Mouse (Mus musculus): ENCODE results near the gene Slc39a2.

Slc39a2 gene

DNA sequence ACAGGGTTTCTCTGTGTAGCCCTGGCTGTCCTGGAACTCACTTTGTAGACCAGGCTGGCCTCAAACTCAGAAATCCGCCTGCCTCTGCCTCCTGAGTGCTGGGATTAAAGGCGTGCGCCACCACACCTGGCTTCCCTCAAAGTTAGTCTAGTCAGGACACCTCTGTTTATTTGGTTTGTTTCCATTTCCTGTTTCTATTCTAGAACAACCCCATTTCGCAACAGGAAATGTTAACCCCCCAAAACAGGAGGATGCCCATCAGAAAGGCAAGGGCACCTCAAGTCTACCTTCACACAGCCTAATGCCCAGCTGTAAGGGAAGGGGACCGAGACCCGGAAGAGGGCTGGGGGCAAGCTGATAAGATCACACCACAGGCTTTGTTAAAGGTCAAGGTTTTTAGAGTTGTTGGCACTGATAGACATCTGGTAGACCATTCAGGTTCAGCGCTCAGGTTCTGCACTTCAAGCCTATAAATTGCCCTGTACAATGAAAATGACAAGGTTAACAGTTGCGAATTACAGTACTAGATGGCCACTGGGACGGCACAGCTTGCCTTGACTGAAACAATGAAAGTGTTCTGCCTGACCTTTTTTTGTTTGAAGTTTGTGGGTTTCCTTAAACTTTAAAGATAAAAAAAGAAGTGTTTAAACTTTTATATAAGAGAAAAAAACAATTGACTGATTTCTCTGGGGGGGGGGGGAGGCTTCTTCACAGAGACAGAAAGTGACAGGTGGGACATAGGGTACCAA lies at the start of gene Slc39a2:
Slc39a2 (plus strand) TSS at position 699 of the 749 bp plus-strand sequence.
- in situ Hi-C loops (cut with MboI; ENCODE audit: unreplicated experiment in 2 of 2), result loop anchor here in 1 of 2 experiments (25.0 kb wide), 1 partner anchor 1105 kb away; the partner anchor contains the start of gene Ttc5

DNA sequence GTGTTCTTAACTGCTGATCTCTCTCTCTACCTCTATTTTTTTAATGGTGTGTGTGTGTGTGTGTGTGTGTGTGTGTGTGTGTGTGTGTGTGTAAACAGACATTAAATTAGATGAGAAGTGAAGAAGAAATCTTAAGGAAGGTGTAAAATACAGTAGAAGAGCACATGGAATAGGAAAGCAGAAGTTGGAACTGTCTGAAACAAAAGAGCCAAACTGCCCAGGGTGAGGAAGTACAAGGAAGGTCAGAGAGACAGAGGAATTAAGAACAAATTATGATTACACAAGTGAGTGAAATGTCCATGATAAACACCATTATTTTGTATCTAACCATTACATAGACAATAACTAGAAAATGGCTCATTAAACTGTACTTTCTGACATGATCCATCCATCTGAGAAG lies 48.8 kb upstream of the Slc39a2 start:
- in situ Hi-C loops (cut with MboI; ENCODE audit: unreplicated experiment in 2 of 2), result no loop called here

DNA sequence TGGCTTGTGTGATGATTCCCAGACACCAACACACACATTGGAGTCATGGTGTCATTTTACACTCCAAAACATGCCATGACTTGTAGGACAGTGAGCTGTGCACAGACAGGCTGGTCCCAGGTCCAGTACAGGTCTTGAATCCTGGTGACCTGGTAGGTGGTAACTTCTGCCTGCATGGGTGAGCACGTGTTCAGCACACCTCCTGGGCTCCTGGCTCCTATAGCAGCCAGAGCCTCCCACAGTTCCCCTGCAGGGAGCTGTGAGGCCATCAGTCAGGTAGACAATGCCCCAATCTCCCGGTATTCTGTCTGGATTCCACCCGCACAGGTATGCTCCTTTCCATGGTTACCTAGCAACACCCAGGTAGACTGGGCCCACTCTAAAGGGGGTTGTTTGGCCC lies 46.1 kb upstream of the Slc39a2 start:
- in situ Hi-C loops (cut with MboI; ENCODE audit: unreplicated experiment in 2 of 2), result no loop called here

DNA sequence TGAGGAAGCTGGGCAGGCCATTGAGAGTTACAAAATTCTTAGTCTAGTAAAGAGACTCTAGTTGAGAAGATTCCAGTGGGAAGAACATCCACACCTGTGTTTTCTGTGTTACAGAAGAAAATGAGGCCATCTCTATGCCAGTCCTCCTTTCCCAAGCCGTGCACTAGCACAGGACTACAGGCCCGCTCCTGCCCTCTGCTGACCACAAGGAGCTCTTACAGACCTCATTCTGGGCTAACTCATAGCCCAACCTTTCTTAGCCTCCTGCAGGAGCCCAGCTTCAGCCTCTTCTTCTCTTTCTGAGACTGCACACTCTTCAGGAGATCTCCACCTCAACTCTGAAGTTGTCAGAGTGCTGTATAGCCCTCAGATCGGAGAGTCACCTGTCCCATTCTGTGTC lies 41.7 kb upstream of the Slc39a2 start:
- in situ Hi-C loops (cut with MboI; ENCODE audit: unreplicated experiment in 2 of 2), result loop anchor here (25.0 kb wide), 3 partner anchors 89 to 1989 kb away; partner anchors contain the start of genes Ang4 (in 1 of the 2), Eddm3b (in 1 of the 2) and Rnase6 (in 1 of the 2)

DNA sequence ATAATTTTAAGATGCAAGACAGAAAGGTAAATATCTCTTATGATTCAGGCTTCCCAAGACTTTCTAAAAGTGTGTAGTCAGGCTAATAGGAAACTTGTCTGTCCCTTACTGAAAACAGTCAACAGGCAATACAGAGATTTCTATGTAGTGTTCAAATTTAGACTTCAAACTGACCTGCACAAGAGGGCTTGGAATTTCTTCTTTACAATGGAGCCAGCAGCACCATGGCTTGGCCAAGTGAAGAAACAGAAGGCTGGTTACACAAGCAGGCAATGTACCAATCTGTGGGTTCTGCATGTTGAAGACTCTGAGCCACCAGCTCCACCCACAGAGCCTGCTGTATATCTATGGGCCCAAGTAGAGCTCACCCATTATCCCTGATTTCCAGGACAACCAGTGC lies 39.3 kb upstream of the Slc39a2 start, which contains the start of gene Ear6:
Ear6 (plus strand) TSS at position 301 of the 400 bp plus-strand sequence.
- in situ Hi-C loops (cut with MboI; ENCODE audit: unreplicated experiment in 2 of 2), result loop anchor here (25.0 kb wide), 3 partner anchors 91 to 1991 kb away; partner anchors contain the start of genes Ang4 (in 1 of the 2), Eddm3b (in 1 of the 2) and Rnase6 (in 1 of the 2)

DNA sequence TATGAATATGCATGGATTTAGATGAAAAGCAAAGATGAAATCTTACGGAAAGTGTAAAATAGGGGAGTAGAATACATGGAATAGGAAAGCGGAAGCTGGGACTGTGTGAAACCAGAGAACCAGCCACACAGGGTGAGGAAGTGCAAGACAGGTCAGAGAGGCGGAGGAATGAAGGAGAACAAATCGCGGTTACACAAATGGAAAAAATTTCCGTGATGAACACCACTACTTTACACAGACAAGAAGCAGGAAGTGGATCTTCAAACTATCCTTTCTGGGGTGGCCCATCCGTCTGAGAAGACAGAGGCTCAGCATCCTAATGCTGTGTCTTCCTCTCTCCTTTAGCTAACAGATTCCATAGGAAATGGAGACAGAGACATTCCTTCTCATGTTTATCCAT lies 37.4 kb upstream of the Slc39a2 start:
- in situ Hi-C loops (cut with MboI; ENCODE audit: unreplicated experiment in 2 of 2), result loop anchor here (5.0 to 25.0 kb wide), 4 partner anchors 83 to 1993 kb away; partner anchors contain the start of genes Ang4 (in 2 of the 2), Eddm3b (in 1 of the 2) and Rnase6 (in 1 of the 2)

DNA sequence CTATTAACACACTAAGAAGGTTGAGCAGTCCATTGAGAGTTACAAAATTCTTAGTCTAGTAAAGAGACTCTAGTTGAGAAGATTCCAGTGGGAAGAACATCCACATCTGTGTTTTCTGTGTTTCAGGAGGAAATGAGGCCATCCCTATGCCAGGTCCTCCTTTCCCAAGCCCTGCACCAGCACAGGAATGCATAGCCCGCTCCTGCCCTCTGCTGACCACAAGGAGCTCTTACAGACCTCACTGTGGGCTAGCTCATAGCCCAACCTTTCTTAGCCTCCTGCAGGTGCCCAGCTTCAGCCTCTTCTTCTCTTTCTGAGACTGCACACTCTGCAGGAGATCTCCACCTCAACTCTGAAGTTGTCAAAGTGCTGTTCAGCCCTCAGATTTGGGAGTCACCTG lies 29.1 kb upstream of the Slc39a2 start:
- in situ Hi-C loops (cut with MboI; ENCODE audit: unreplicated experiment in 2 of 2), result loop anchor here (25.0 kb wide), 3 partner anchors 101 to 2001 kb away; partner anchors contain the start of genes Ang4 (in 1 of the 2), Eddm3b (in 1 of the 2) and Rnase6 (in 1 of the 2)

DNA sequence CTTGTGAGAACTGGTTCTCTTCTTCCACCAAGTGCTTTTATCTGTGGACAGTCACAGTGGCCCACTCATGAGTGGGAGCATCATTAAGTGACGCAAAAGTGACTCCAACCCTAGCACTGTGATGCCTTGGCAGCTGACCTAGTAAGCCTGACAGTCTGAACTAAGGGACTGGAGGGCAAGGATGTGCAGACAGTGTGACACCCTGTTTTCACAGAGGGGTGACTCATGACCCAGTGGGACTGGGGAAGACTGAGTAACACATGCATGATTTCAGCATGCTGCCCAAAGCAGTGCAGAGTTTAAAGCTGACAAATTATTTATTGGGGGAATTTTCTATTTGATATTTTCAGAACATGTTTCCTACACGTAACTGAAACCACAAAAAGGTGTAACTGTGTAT lies 21.9 kb upstream of the Slc39a2 start:
- in situ Hi-C loops (cut with MboI; ENCODE audit: unreplicated experiment in 2 of 2), result loop anchor here (25.0 kb wide), 3 partner anchors 108 to 2008 kb away; partner anchors contain the start of genes Ang4 (in 1 of the 2), Eddm3b (in 1 of the 2) and Rnase6 (in 1 of the 2)

DNA sequence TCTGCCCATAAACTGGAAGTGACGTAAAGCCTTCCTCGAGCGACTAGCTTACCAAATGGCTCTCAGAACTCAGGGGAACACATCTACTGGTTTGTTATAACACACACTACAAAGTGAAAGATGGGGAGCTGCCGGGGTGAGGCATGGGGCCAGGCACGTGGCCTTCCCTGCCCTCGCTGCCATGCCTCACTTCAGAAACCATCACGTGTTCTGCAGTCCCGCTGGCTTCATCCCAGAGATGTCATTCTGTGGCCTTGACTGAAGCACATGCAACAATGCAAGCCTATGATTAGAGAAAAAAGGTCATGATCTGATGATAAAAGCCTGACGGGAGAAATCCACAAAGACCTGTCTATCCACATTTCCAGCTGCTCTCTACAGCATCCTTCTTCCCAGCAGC lies 20.9 kb upstream of the Slc39a2 start:
- in situ Hi-C loops (cut with MboI; ENCODE audit: unreplicated experiment in 2 of 2), result loop anchor here (25.0 kb wide), 3 partner anchors 109 to 2009 kb away; partner anchors contain the start of genes Ang4 (in 1 of the 2), Eddm3b (in 1 of the 2) and Rnase6 (in 1 of the 2)

DNA sequence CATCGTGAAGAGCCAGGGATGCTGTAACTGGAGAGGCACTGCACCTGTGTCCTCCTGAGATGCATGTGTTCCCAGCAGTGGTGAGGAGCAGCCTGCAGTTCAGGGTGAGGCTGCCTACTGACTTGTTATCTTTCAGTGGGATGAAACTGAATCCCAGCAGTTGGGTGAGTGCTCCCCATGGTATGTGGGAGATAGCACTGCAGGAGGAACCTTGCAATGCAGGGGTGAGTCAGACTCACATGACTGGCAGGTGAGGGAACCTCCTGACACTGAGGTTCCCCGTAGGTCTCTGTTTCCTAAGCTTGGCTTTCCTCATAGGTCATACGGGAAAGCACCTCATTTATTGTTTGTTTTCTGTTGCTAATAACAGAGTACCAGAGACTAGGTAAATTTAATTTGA lies 15.2 kb upstream of the Slc39a2 start:
- in situ Hi-C loops (cut with MboI; ENCODE audit: unreplicated experiment in 2 of 2), result loop anchor here in 1 of 2 experiments (25.0 kb wide), 1 partner anchor 1090 kb away; the partner anchor contains the start of gene Ttc5

DNA sequence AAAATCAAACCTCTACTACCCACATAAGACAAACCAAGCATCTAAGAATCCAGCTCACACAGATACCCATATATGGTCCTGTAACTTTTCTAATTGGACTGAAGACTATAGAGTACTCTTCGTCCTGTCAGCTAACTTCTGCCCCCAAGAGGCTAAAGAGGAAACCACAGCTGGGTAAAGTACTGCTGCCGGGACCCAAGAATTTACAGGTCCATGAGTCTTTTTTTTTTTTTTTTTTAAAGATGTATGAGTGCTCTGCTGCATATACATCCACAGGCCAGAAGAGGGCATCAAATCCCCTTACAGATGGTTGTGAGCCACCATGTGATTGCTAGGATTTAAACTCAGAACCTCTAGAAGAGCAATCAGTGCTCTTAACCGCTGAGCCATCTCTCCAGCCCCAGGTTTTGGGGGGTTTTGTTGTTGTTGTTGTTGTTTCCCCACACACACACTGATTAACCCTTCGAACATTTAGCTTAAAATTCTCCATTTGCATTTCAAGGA lies 9.1 kb upstream of the Slc39a2 start:
- in situ Hi-C loops (cut with MboI; ENCODE audit: unreplicated experiment in 2 of 2), result loop anchor here in 1 of 2 experiments (25.0 kb wide), 1 partner anchor 1096 kb away; the partner anchor contains the start of gene Ttc5

DNA sequence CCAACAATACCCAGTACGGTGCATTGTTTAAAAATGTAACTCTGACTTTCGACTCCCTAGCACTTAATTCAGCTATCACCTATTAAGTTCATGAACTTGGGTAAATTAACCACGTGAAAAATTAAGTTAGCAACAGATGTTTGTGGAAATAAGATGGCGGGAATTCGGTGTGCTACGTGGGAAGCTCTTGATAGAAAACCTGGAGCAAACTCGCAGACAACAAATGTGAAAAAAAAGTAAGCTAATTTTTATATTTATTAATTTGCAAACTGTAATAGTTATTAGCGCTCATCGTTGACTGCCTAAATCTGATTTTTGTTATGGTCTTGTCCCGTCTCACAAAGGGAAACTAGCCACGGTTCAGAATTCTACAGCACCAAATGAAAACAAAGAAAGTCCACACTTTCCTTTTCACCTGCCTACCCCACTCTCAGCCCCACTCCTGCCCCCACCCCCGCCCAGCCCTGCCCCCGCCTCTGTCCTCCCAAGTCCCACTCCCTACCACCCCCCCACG lies 8.6 kb upstream of the Slc39a2 start:
- in situ Hi-C loops (cut with MboI; ENCODE audit: unreplicated experiment in 2 of 2), result loop anchor here in 1 of 2 experiments (25.0 kb wide), 1 partner anchor 1097 kb away; the partner anchor contains the start of gene Ttc5

DNA sequence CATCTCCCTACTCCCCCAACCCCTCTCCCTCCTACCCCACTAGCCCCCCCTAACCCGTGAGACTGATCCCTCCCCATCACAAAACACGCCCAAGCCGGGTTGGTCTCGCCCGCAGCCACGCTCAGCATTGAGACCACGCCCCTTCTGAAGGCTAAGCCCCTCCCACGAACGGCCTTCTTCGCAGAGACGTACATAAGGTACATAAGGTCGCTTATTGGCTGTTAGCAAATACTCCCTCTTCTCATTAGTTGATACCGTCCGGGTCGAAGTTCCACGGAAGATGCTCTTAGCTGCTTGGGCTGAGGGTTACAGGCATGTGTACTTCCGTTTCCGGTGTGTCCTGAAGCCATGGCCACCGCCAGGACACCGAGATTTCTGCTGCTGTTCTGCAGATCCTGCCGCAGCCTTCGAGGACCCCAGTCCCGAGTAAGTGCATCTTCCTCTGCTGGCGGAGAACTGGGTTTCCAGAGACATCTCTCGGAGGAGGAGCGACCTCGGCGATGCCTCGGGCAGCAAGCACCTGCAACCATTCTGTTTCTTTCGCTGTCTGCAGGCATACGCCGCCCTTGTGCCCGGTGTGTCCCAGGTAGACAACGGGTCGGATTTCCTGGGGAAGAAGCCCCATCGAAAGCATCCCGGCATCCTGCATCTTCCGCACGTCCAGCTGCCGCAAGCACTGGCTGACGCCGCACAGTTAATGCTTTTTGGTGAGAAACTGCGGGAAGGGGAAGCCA lies 7.9 kb upstream of the Slc39a2 start, which contains the start of gene Mettl17:
Mettl17 (plus strand) TSS at position 245 of the 734 bp plus-strand sequence.
- in situ Hi-C loops (cut with MboI; ENCODE audit: unreplicated experiment in 2 of 2), result loop anchor here in 1 of 2 experiments (25.0 kb wide), 1 partner anchor 1097 kb away; the partner anchor contains the start of gene Ttc5

DNA sequence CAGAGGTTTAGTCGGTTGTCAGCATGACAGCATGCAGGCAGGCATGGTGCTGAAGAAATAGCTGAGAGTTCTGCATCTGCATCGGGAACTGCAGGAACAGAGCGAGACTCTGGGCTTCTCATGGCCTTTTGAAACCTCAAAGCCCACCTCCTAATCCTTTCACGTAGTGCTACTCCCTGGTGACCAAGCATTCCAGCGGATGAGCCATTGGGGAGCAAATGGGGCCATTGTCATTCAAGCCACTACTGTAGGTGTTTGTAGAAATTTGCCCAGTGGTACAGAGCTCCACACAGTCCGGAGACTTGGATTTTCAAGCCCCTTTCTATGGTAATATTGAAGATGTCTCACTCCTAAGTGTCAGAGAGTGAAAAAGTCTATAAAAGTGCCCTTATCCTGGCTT lies 6.6 kb upstream of the Slc39a2 start:
- in situ Hi-C loops (cut with MboI; ENCODE audit: unreplicated experiment in 2 of 2), result loop anchor here in 1 of 2 experiments (25.0 kb wide), 1 partner anchor 1099 kb away; the partner anchor contains the start of gene Ttc5

DNA sequence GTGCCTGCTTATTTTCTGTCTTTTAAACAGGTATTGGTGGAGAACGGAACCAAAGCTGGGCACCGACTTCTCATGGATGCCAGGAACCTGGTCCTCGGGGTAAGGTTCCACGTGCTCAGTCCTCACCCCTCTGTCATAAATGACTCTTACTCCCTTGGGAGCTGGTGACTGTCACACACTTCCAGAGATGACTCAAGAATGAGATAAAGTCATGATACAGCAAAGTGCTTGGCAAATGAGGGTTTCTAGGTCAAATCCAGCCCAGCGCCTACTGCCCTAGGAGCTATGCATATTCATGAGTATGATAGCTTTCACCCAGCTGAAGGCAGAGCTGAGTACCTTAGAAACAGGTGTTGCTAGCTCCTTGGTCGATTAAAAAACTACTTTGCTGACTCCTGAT lies 2.9 kb upstream of the Slc39a2 start:
- in situ Hi-C loops (cut with MboI; ENCODE audit: unreplicated experiment in 2 of 2), result loop anchor here in 1 of 2 experiments (25.0 kb wide), 1 partner anchor 1103 kb away; the partner anchor contains the start of gene Ttc5

DNA sequence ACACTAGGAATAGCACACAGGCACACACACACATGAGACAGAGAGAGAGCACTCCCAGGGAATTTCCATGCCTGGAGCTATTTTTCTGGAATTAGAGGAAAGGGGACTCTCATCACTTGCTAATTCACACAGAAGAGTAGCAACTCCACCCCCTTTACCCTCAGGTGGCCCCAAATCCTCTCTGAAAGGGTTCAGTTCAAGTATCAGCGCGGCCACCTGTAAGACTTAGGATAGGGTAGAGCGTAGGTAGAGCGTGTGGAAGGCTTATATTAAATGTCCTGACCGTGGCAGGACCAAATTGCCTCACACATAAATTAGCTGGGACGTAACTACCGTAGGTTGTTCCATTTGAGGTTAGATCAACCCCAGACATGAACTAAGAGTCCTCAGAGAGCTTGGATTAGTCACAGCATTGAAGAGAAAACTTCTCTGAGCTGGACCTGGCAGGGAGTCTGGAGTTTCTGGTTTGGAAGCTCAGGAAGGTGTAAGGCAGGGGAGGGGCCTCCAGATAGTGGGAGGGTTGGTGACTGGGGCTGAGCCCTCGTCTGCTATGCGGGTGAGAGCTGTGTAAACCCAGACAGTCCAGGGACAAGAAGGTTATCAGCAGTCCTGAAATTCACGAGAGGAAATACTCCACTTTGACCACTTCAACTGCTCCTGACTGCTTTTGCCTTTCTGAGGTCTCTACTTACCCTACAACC lies 555 bp downstream of the Slc39a2 start:
- in situ Hi-C loops (cut with MboI; ENCODE audit: unreplicated experiment in 2 of 2), result loop anchor here in 1 of 2 experiments (25.0 kb wide), 1 partner anchor 1106 kb away; the partner anchor contains the start of gene Ttc5

DNA sequence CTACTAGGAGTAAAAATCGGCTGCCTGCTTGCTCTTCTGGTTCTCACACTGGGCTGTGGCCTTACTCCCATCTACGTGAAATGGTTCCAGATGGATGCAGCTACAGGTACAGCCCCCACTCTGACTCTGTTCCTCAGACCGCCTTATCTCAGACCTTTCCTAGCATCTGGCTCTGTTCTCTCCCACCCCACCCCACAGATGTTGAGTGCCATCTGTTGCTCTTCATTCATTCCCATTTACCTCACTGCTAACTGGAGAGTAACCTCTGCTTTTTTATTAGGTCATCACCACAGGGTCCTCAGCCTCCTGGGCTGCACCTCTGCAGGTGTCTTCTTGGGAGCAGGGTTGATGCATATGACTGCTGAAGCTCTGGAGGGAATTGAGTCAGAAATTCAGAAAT lies 1.1 kb downstream of the Slc39a2 start:
- in situ Hi-C loops (cut with MboI; ENCODE audit: unreplicated experiment in 2 of 2), result loop anchor here in 1 of 2 experiments (25.0 kb wide), 1 partner anchor 1107 kb away; the partner anchor contains the start of gene Ttc5

DNA sequence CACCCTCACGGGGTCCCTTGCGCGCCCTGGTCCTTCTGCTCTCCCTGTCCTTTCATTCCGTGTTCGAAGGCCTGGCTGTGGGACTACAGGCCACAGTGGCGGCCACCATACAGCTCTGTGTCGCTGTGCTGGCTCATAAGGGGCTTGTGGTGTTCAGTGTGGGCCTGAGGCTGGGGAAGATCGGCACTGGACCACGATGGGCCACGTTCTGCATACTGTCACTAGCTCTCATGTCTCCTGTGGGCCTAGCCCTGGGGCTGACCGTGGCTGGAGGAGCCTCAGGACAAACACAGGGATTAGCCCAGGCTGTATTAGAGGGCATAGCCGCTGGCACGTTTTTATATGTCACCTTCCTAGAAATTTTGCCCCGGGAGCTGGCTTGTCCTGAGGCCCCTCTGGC lies 2.4 kb downstream of the Slc39a2 start:
- in situ Hi-C loops (cut with MboI; ENCODE audit: unreplicated experiment in 2 of 2), result loop anchor here in 1 of 2 experiments (5.0 to 25.0 kb wide), 2 partner anchors 442 to 1108 kb away; partner anchors contain the start of gene Ttc5

DNA sequence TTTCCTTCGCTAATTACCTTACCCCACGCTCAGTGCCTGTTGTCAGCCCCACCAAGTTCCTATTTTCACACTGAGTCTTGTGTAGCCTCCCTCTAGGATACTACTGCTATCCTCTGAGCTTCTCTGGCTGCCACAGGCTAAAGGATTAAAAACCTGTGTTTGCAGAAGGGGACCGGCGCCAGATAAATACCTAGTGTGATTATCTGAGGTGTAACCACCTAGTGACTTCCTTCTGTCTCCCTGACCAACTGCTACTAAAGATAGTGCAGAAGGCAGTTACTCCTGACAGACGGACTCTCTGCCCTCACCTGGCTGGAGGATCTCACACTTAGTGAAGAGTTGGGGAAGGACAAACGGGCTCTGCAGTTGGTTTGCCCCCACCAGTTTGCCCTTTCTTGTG lies 3.3 kb downstream of the Slc39a2 start:
- in situ Hi-C loops (cut with MboI; ENCODE audit: unreplicated experiment in 2 of 2), result loop anchor here in 1 of 2 experiments (5.0 to 25.0 kb wide), 2 partner anchors 441 to 1109 kb away; partner anchors contain the start of gene Ttc5

Data from v-Abl transformed pro-B cells (cell line).